Mouse (Mus musculus) megakaryocyte, embryonic 14.5 days (primary cell): ENCODE measurements around the gene 2510009E07Rik.

ENCODE experiments used
- FLI1 ChIP-seq: IDR thresholded peaks from 2 replicates; pipeline ENCODE4 v1.6.1; 2012; ENCODE audit warnings: low read length, inconsistent platforms, mixed read lengths
- GATA1 ChIP-seq: IDR thresholded peaks from 3 replicates; pipeline ENCODE4 v1.6.1; 2012; ENCODE audit warnings: mixed read lengths, low read length, inconsistent platforms, borderline replicate concordance

DNA sequence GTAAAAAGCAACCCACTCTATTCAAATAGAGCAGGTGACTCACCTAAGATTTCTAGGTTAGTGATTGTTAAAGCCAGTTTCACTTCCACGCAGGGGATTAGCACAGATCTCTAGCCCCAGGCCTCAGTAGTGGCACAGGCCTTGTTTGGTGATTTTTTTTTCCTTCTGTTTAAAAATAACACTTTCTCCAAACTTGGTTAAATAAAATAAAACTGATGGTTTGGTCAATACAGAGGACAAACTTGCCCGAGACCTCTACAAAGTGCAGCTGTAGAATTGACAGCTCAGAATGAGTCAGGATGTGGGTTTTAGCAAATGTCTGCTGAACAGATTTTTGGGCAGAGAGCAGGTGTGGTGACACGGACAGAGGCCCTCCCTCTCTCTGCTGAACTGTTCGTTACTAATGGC lies 62.6 kb downstream of the 2510009E07Rik start:
- TF ChIP-seq GATA1 = no peak
- TF ChIP-seq FLI1 = no peak
